12 mouse cellular contexts compared by ENCODE assay signal in genomic region chr4:62561630-62562001, GRCm38 (mm10). TPM values are rescaled to one million over a fixed set of nuclear protein-coding genes. Genes with fewer than 3 reads are reported as not detected.
DNase-seq lines count a peak whose midpoint lies in the region; ATAC-seq lines count a peak whose summit lies in the region.
"Had no signal": no experiment of that assay in that cellular context is flagged by ENCODE, and none has a peak within 500 bp of the region (broad histone marks: within the 10 kb centered on the region; RNA-seq: fewer than 3 reads in every experiment).

No protein-coding gene starts in this region.

- no peaks in the 10 kb centered on the region for H3K36me3 ChIP-seq in heart, embryonic 13.5 days
- H3K36me3 ChIP-seq in forebrain, embryonic 12.5 days (replicated peaks) = no peaks in the 10 kb centered on the region
- H3K36me3 ChIP-seq in hindbrain, embryonic 15.5 days = no peaks in the 10 kb centered on the region
- H3K36me3 ChIP-seq in midbrain, embryonic 15.5 days (replicated peaks) = no peaks in the 10 kb centered on the region
- H3K36me3 ChIP-seq: embryonic facial prominence, embryonic 12.5 days; liver, embryonic 13.5 days had no signal

- H3K27me3 ChIP-seq in heart, embryonic 13.5 days (replicated peaks) = peaks cover 82% of the 10 kb centered on the region
- peaks cover 9% of the 10 kb centered on the region for H3K27me3 ChIP-seq in forebrain, embryonic 12.5 days
- H3K27me3 ChIP-seq in hindbrain, embryonic 15.5 days = no peaks in the 10 kb centered on the region
- no peaks in the 10 kb centered on the region for H3K27me3 ChIP-seq in midbrain, embryonic 15.5 days (replicated peaks)
- H3K27me3 ChIP-seq: embryonic facial prominence, embryonic 12.5 days; liver, embryonic 13.5 days had no signal

- ATAC-seq in heart, embryonic 13.5 days (ENCODE audit: extremely low read depth, insufficient number of reproducible peaks, low FRiP score, low TSS enrichment) = no peak
- ATAC-seq in forebrain, embryonic 12.5 days (ENCODE audit: low FRiP score) = no peak; the same call in 1 of the 2 replicates
- no peak; the same call in 1 of the 2 replicates for ATAC-seq in hindbrain, embryonic 15.5 days (ENCODE audit: low FRiP score, low read depth)
- ATAC-seq in midbrain, embryonic 15.5 days (replicated peaks) = peak; percentile 51

- no peak overlapping the region for H3K4me3 ChIP-seq in heart, embryonic 13.5 days
- no peak overlapping the region for H3K4me3 ChIP-seq in forebrain, embryonic 12.5 days (replicated peaks)
- no peak overlapping the region for H3K4me3 ChIP-seq in hindbrain, embryonic 15.5 days
- H3K4me3 ChIP-seq in midbrain, embryonic 15.5 days = no peak overlapping the region
- H3K4me3 ChIP-seq: embryonic facial prominence, embryonic 12.5 days; heart, adult 2 months; liver, embryonic 13.5 days had no signal

- no peak for DNase-seq in heart, adult 9 months (ENCODE audit: low spot score in 2 of 2)
- no peak for DNase-seq in adrenal gland, postnatal 10 days
- no peak for DNase-seq in spleen, postnatal 14 days (ENCODE audit: low spot score in 2 of 2)
- DNase-seq in thymus, postnatal 14 days = no peak

- H3K27ac ChIP-seq in heart, embryonic 13.5 days (replicated peaks) = no peak overlapping the region
- H3K27ac ChIP-seq in forebrain, embryonic 12.5 days = peak overlapping the region; percentile 37; the same call in 1 of the 2 replicates
- H3K27ac ChIP-seq in hindbrain, embryonic 15.5 days (replicated peaks) = peak overlapping the region; percentile 56; the same call in 1 of the 2 replicates
- peak overlapping the region; percentile 46; the same call in 1 of the 2 replicates for H3K27ac ChIP-seq in midbrain, embryonic 15.5 days
- H3K27ac ChIP-seq: embryonic facial prominence, embryonic 12.5 days; heart, adult 2 months; liver, embryonic 13.5 days had no signal

- H3K4me2 ChIP-seq in heart, embryonic 13.5 days = no peak overlapping the region
- no peak overlapping the region for H3K4me2 ChIP-seq in forebrain, embryonic 12.5 days
- no peak overlapping the region for H3K4me2 ChIP-seq in hindbrain, embryonic 15.5 days
- no peak overlapping the region for H3K4me2 ChIP-seq in midbrain, embryonic 15.5 days
- H3K4me2 ChIP-seq: embryonic facial prominence, embryonic 12.5 days; liver, embryonic 13.5 days had no signal

- H3K9me3 ChIP-seq in heart, embryonic 13.5 days = no peaks in the 10 kb centered on the region
- H3K9me3 ChIP-seq in forebrain, embryonic 12.5 days = no peaks in the 10 kb centered on the region
- no peaks in the 10 kb centered on the region for H3K9me3 ChIP-seq in hindbrain, embryonic 15.5 days
- H3K9me3 ChIP-seq in midbrain, embryonic 15.5 days = no peaks in the 10 kb centered on the region
- H3K9me3 ChIP-seq: embryonic facial prominence, embryonic 12.5 days; liver, embryonic 13.5 days had no signal

- 0 out of 2 replicates have a peak overlapping the region, but pooled peaks have one; percentile 14 for H3K9ac ChIP-seq in heart, embryonic 13.5 days
- H3K9ac ChIP-seq in forebrain, embryonic 12.5 days = no peak overlapping the region
- H3K9ac ChIP-seq in hindbrain, embryonic 15.5 days = no peak overlapping the region
- peak overlapping the region; percentile 10; the same call in 1 of the 2 replicates for H3K9ac ChIP-seq in midbrain, embryonic 15.5 days
- H3K9ac ChIP-seq: embryonic facial prominence, embryonic 12.5 days; liver, embryonic 13.5 days had no signal

- H3K4me1 ChIP-seq in heart, embryonic 13.5 days = peaks cover 33% of the 10 kb centered on the region
- H3K4me1 ChIP-seq in forebrain, embryonic 12.5 days = peaks cover 5% of the 10 kb centered on the region; the same call in 1 of the 2 replicates
- H3K4me1 ChIP-seq in hindbrain, embryonic 15.5 days (replicated peaks) = peaks cover 4% of the 10 kb centered on the region
- peaks cover 8% of the 10 kb centered on the region for H3K4me1 ChIP-seq in midbrain, embryonic 15.5 days
- H3K4me1 ChIP-seq: embryonic facial prominence, embryonic 12.5 days; liver, embryonic 13.5 days had no signal

- WGBS in heart, embryonic 13.5 days = 52% methylated on average over 3 of the region's 3 CpGs
- WGBS in forebrain, embryonic 12.5 days = 58% methylated on average over 3 of the region's 3 CpGs
- WGBS in hindbrain, embryonic 15.5 days = 34% methylated on average over 3 of the region's 3 CpGs
- WGBS in midbrain, embryonic 15.5 days = 42% methylated on average over 3 of the region's 3 CpGs

RNA-seq across cellular contexts. Expression of gene Rgs3, which starts 2.0 kb away (rescaled TPM):
- 62.2 and 64.8 TPM in 2 replicates for polyA plus RNA-seq in heart, embryonic 13.5 days (2015; fragmentation: Nextera tagmentation; extraction: Ambion mirVana)
- polyA plus RNA-seq in forebrain, embryonic 12.5 days (2016; fragmentation: Nextera tagmentation; extraction: Ambion mirVana) = 54.3 and 60.2 TPM in 2 replicates
- polyA plus RNA-seq in hindbrain, embryonic 15.5 days (2015; fragmentation: Nextera tagmentation; extraction: Ambion mirVana) = 63.5 and 69.3 TPM in 2 replicates
- polyA plus RNA-seq in midbrain, embryonic 15.5 days (2015; fragmentation: Nextera tagmentation; extraction: Ambion mirVana) = 76.6 and 80.1 TPM in 2 replicates
- total RNA-seq in adrenal gland, postnatal 10 days (2021) = 10 to 100 TPM; 37.0 to 58.7 TPM

RNA-seq across cellular contexts. Expression of gene 4933430I17Rik, which starts 36.4 kb away (rescaled TPM):
- 0.16 and 0.76 TPM in 2 replicates for polyA plus RNA-seq in heart, embryonic 13.5 days (2015; fragmentation: Nextera tagmentation; extraction: Ambion mirVana)
- 1.4 TPM in 2 replicates for polyA plus RNA-seq in forebrain, embryonic 12.5 days (2016; fragmentation: Nextera tagmentation; extraction: Ambion mirVana)
- polyA plus RNA-seq in hindbrain, embryonic 15.5 days (2015; fragmentation: Nextera tagmentation; extraction: Ambion mirVana) = 0.63 and 0.65 TPM in 2 replicates
- polyA plus RNA-seq in midbrain, embryonic 15.5 days (2015; fragmentation: Nextera tagmentation; extraction: Ambion mirVana) = 0.52 and 1.2 TPM in 2 replicates
- total RNA-seq in adrenal gland, postnatal 10 days (2021) = under 1 TPM; 0.42 to 0.58 TPM
- total RNA-seq: heart, adult 2 months; monocyte, adult 5-6 weeks had no signal
- polyA plus RNA-seq: heart, adult 2 months had no signal

RNA-seq across cellular contexts. Expression of gene Pole3, which starts 36.7 kb away (rescaled TPM):
- polyA plus RNA-seq in heart, embryonic 13.5 days (2015; fragmentation: Nextera tagmentation; extraction: Ambion mirVana) = 54.6 and 54.8 TPM in 2 replicates
- 113 and 115 TPM in 2 replicates for polyA plus RNA-seq in forebrain, embryonic 12.5 days (2016; fragmentation: Nextera tagmentation; extraction: Ambion mirVana)
- polyA plus RNA-seq in hindbrain, embryonic 15.5 days (2015; fragmentation: Nextera tagmentation; extraction: Ambion mirVana) = 62.8 and 65.3 TPM in 2 replicates
- 58.9 and 62.2 TPM in 2 replicates for polyA plus RNA-seq in midbrain, embryonic 15.5 days (2015; fragmentation: Nextera tagmentation; extraction: Ambion mirVana)
- total RNA-seq in adrenal gland, postnatal 10 days (2021) = 10 to 100 TPM; 40.3 to 46.7 TPM

RNA-seq across cellular contexts. Expression of gene Alad, which starts 41.9 kb away (rescaled TPM):
- 68.6 and 84.6 TPM in 2 replicates for polyA plus RNA-seq in heart, embryonic 13.5 days (2015; fragmentation: Nextera tagmentation; extraction: Ambion mirVana)
- polyA plus RNA-seq in forebrain, embryonic 12.5 days (2016; fragmentation: Nextera tagmentation; extraction: Ambion mirVana) = 67.5 and 74.1 TPM in 2 replicates
- polyA plus RNA-seq in hindbrain, embryonic 15.5 days (2015; fragmentation: Nextera tagmentation; extraction: Ambion mirVana) = 68.7 and 75.0 TPM in 2 replicates
- polyA plus RNA-seq in midbrain, embryonic 15.5 days (2015; fragmentation: Nextera tagmentation; extraction: Ambion mirVana) = 71.2 and 72.1 TPM in 2 replicates
- total RNA-seq in adrenal gland, postnatal 10 days (2021) = 100 to 1,000 TPM; 110 to 122 TPM

RNA-seq across cellular contexts. Expression of gene Hdhd3, which starts 58.3 kb away (rescaled TPM):
- polyA plus RNA-seq in heart, embryonic 13.5 days (2015; fragmentation: Nextera tagmentation; extraction: Ambion mirVana) = 7.7 and 9.9 TPM in 2 replicates
- polyA plus RNA-seq in forebrain, embryonic 12.5 days (2016; fragmentation: Nextera tagmentation; extraction: Ambion mirVana) = 7.7 and 9.5 TPM in 2 replicates
- 10.9 and 12.1 TPM in 2 replicates for polyA plus RNA-seq in hindbrain, embryonic 15.5 days (2015; fragmentation: Nextera tagmentation; extraction: Ambion mirVana)
- 12.7 and 14.5 TPM in 2 replicates for polyA plus RNA-seq in midbrain, embryonic 15.5 days (2015; fragmentation: Nextera tagmentation; extraction: Ambion mirVana)
- total RNA-seq in adrenal gland, postnatal 10 days (2021) = 10 to 100 TPM; 16.7 to 19.5 TPM

Comparison
In these comparisons a context has a peak if more than half of its experiments do, and no peak if none do; other contexts are left out.
1. H3K9ac ChIP-seq: peak in heart, embryonic 13.5 days (single experiment) and midbrain, embryonic 15.5 days (single experiment); none in forebrain, embryonic 12.5 days (single experiment) and hindbrain, embryonic 15.5 days (single experiment).